Mouse (Mus musculus) olfactory bulb, adult 2 months (tissue): Measurements from ENCODE around the gene Tll2. TPM values are rescaled to one million over a fixed set of nuclear protein-coding genes. Genes with fewer than 3 reads are reported as not detected.

Source experiments
- H3K27ac ChIP-seq: fragments of 200-500 bp; 2 replicates; pipeline ENCODE4 v1.5.1; 2012; ENCODE audit warnings: low read depth, low read length; ENCODE audit not compliant: insufficient read depth
- H3K4me1 ChIP-seq: fragments of 200-500 bp; 2 replicates; pipeline ENCODE4 v1.6.1; 2012; ENCODE audit warnings: low read length; ENCODE audit not compliant: control insufficient read depth, insufficient read depth
- H3K4me3 ChIP-seq: fragments of 200-500 bp; 2 replicates; pipeline ENCODE4 v1.5.1; 2012; ENCODE audit warnings: mild to moderate bottlenecking, low read depth, low read length, moderate library complexity; ENCODE audit not compliant: insufficient read depth
- CTCF ChIP-seq: fragments of 200-500 bp; IDR thresholded peaks from 2 replicates; pipeline ENCODE4 v1.5.1; 2012; ENCODE audit warnings: low read depth, mild to moderate bottlenecking, low read length, moderate library complexity; ENCODE audit not compliant: insufficient read depth
- POLR2A ChIP-seq: fragments of 200-500 bp; IDR thresholded peaks from 2 replicates; pipeline ENCODE4 v1.6.1; 2012; ENCODE audit warnings: mild to moderate bottlenecking, low read depth, low read length, moderate library complexity; ENCODE audit not compliant: insufficient read depth
- WGBS: fragments of 180-500 bp; shearing (Covaris S2); methylation state at CpG from one replicate; pipeline ENCODE4 v1.1.7; 2018; 5-methylcytosine and 5-hydroxymethylcytosine counted together
- polyA plus RNA-seq: library from polyadenylated mRNA; stranded (reverse); fragments of >200 nt; gene quantifications from 2 replicates; pipeline ENCODE4 v1.2.4, GENCODE M21; 2012; ENCODE audit warnings: low replicate concordance; ENCODE audit not compliant: missing spikeins, insufficient read depth, insufficient read length

Tll2 gene
- polyA plus RNA-seq, 1 experiment, result not detected

- Histone ChIP-seq H3K27ac (no peak overlapping the region), H3K4me1 (no peaks in the 10 kb centered on the region), H3K4me3 (no peak overlapping the region)
- whole genome bisulfite sequencing, result 79% methylated on average over 5 of the region's 5 CpGs
- TF ChIP-seq CTCF (no peak), POLR2A (no peak)
These were observed 154.4 kb downstream of the Tll2 start for GRCm38 (mm10) chr19:41052247-41052646.

GRCm38 (mm10) chr19:41051714-41052113 is 154.9 kb downstream of the Tll2 start:
- Histone ChIP-seq H3K27ac (no peak overlapping the region), H3K4me3 (no peak overlapping the region), H3K4me1 (no peaks in the 10 kb centered on the region)
- TF ChIP-seq POLR2A (no peak), CTCF (no peak)
- WGBS, result 100% methylated on average over 1 of the region's 1 CpGs

GRCm38 (mm10) chr19:41048187-41048559 is 158.5 kb downstream of the Tll2 start:
- H3K4me1 ChIP-seq, result no peaks in the 10 kb centered on the region
- TF ChIP-seq POLR2A (no peak), CTCF (no peak)
- 91% methylated on average over 3 of the region's 3 CpGs for WGBS
- no peak overlapping the region for H3K27ac ChIP-seq
- H3K4me3 ChIP-seq, result no peak overlapping the region

- TF ChIP-seq CTCF, result no peak
- no peaks in the 10 kb centered on the region for H3K4me1 ChIP-seq
- H3K4me3 ChIP-seq, result no peak overlapping the region
- WGBS, result 85% methylated on average over 9 of the region's 9 CpGs
- H3K27ac ChIP-seq, result no peak overlapping the region
These were observed 159.0 kb downstream of the Tll2 start for GRCm38 (mm10) chr19:41047437-41048186.

GRCm38 (mm10) chr19:41045091-41045770 is 161.4 kb downstream of the Tll2 start:
- Histone ChIP-seq H3K27ac (no peak overlapping the region), H3K4me3 (no peak overlapping the region), H3K4me1 (no peaks in the 10 kb centered on the region)
- WGBS, result 58% methylated on average over 10 of the region's 10 CpGs
- no peak for TF ChIP-seq POLR2A
- no peak for TF ChIP-seq CTCF

- Histone ChIP-seq H3K4me3 (no peak overlapping the region), H3K4me1 (no peaks in the 10 kb centered on the region), H3K27ac (no peak overlapping the region)
- TF ChIP-seq POLR2A (no peak), CTCF (no peak)
- 61% methylated on average over 7 of the region's 7 CpGs for WGBS
These were observed 167.5 kb downstream of the Tll2 start for GRCm38 (mm10) chr19:41039110-41039509.

GRCm38 (mm10) chr19:41035809-41036551 is 170.7 kb downstream of the Tll2 start:
- TF ChIP-seq CTCF, result no peak
- no peak for TF ChIP-seq POLR2A
- 39% methylated on average over 4 of the region's 4 CpGs for WGBS
- H3K27ac ChIP-seq, result no peak overlapping the region
- no peak overlapping the region for H3K4me3 ChIP-seq
- H3K4me1 ChIP-seq, result no peaks in the 10 kb centered on the region

Other genes starting within 250 kb of the Tll2 start
- gene Blnk, start 212.3 kb downstream of the Tll2 start, polyA plus RNA-seq, result not detected in 2 replicates
- 343 and 667 TPM in 2 replicates for gene Dntt, start 177.6 kb downstream of the Tll2 start, polyA plus RNA-seq
- gene Opalin, start 129.7 kb downstream of the Tll2 start, polyA plus RNA-seq, result not detected in 2 replicates
- 56.4 and 131 TPM in 2 replicates for gene Tm9sf3, start 57.2 kb upstream of the Tll2 start, polyA plus RNA-seq
- not detected in 2 replicates for gene Pik3ap1, start 178.3 kb upstream of the Tll2 start, polyA plus RNA-seq